Mouse (Mus musculus) 3134 (cell line): ENCODE data around the gene Smurf2.

Experiments
- DNase-seq: peaks from one replicate; pipeline ENCODE4 v3.0.0-alpha.2; 2011; ENCODE audit warnings: low spot score; ENCODE audit not compliant: insufficient read length; ENCODE audit errors: extremely low read depth

Gene Smurf2

GRCm38 (mm10) chr11:106920551-106921379, at the start of gene Smurf2:
Smurf2 (minus strand) TSS chr11:106920715.
- peak; percentile 88 for DNase-seq

GRCm38 (mm10) chr11:106969798-106970197, 49.3 kb upstream of the Smurf2 start:
- no peak for DNase-seq

- peak; percentile 71 for DNase-seq
These were observed 47.1 kb upstream of the Smurf2 start for GRCm38 (mm10) chr11:106967630-106968029.

GRCm38 (mm10) chr11:106965881-106966280, 45.4 kb upstream of the Smurf2 start:
- DNase-seq = no peak

GRCm38 (mm10) chr11:106962310-106962709, 41.8 kb upstream of the Smurf2 start:
- DNase-seq = no peak

- DNase-seq = peak; percentile 40
These were observed 41.1 kb upstream of the Smurf2 start for GRCm38 (mm10) chr11:106961471-106962081.

- DNase-seq = no peak
These were observed 38.6 kb upstream of the Smurf2 start for GRCm38 (mm10) chr11:106959121-106959520.

GRCm38 (mm10) chr11:106958407-106959071, 38.0 kb upstream of the Smurf2 start:
- no peak for DNase-seq

GRCm38 (mm10) chr11:106957271-106957980, 36.9 kb upstream of the Smurf2 start:
- peak; percentile 79 for DNase-seq

- DNase-seq = peak; percentile 41
These were observed 34.1 kb upstream of the Smurf2 start for GRCm38 (mm10) chr11:106954566-106954965.

GRCm38 (mm10) chr11:106954116-106954515, 33.6 kb upstream of the Smurf2 start:
- peak; percentile 61 for DNase-seq

GRCm38 (mm10) chr11:106937306-106937705, 16.8 kb upstream of the Smurf2 start:
- no peak for DNase-seq

- no peak for DNase-seq
These were observed 9.9 kb upstream of the Smurf2 start for GRCm38 (mm10) chr11:106930366-106930765.

GRCm38 (mm10) chr11:106928935-106929334, 8.4 kb upstream of the Smurf2 start:
- DNase-seq = no peak

- peak; percentile 13 for DNase-seq
These were observed 7.4 kb upstream of the Smurf2 start for GRCm38 (mm10) chr11:106927950-106928349.

GRCm38 (mm10) chr11:106927226-106927625, 6.7 kb upstream of the Smurf2 start:
- no peak for DNase-seq

GRCm38 (mm10) chr11:106926732-106927131, 6.2 kb upstream of the Smurf2 start:
- DNase-seq = no peak

- DNase-seq = peak; percentile 72
These were observed 634 bp downstream of the Smurf2 start for GRCm38 (mm10) chr11:106919612-106920550.

- DNase-seq = no peak
These were observed 1.6 kb downstream of the Smurf2 start for GRCm38 (mm10) chr11:106918901-106919300.

- DNase-seq = no peak
These were observed 9.3 kb downstream of the Smurf2 start for GRCm38 (mm10) chr11:106911257-106911656.
